Mouse (Mus musculus): Measurements from ENCODE around the gene Phf23.
"Not testable (repeated sequence)": the region's sequence is repeated elsewhere in the genome, so short reads cannot be mapped to it uniquely, and the experiment has no call there.

The Phf23 gene

GRCm38 (mm10) chr11:70000396-70000898, 4.9 kb downstream of the Phf23 start, which contains the start of gene Dvl2:
Gene Dvl2, plus strand, starts transcription at chr11:70000595.
- DNase-seq (ENCODE audit: low spot score) = peak; percentile 97

GRCm38 (mm10) chr11:70001159-70001558, 5.6 kb downstream of the Phf23 start:
- DNase-seq (ENCODE audit: low spot score) = no peak

GRCm38 (mm10) chr11:70001865-70002264, 6.3 kb downstream of the Phf23 start:
- peak; percentile 61 for DNase-seq (ENCODE audit: low spot score)

- no peak for DNase-seq (ENCODE audit: low spot score)
These were observed 6.9 kb downstream of the Phf23 start for GRCm38 (mm10) chr11:70002471-70002870.

GRCm38 (mm10) chr11:70005521-70005920, 9.9 kb downstream of the Phf23 start:
- DNase-seq (ENCODE audit: low spot score) = no peak

GRCm38 (mm10) chr11:70010033-70010432, 14.5 kb downstream of the Phf23 start:
- no peak for DNase-seq (ENCODE audit: low spot score)

- no peak for DNase-seq (ENCODE audit: low spot score)
These were observed 15.0 kb downstream of the Phf23 start for GRCm38 (mm10) chr11:70010548-70010947.

- DNase-seq (ENCODE audit: low spot score) = no peak
These were observed 15.4 kb downstream of the Phf23 start for GRCm38 (mm10) chr11:70010961-70011360.

- DNase-seq (ENCODE audit: low spot score) = no peak
These were observed 17.4 kb downstream of the Phf23 start for GRCm38 (mm10) chr11:70012931-70013330.

GRCm38 (mm10) chr11:70013408-70013807, 17.8 kb downstream of the Phf23 start:
- DNase-seq (ENCODE audit: low spot score) = no peak

GRCm38 (mm10) chr11:70014051-70014450, 18.5 kb downstream of the Phf23 start:
- no peak for DNase-seq (ENCODE audit: low spot score)

GRCm38 (mm10) chr11:70014880-70015558, 19.4 kb downstream of the Phf23 start, which contains the start of gene Acadvl:
Gene Acadvl, minus strand, starts transcription at chr11:70015411.
- peak; percentile 90 for DNase-seq (ENCODE audit: low spot score)

GRCm38 (mm10) chr11:70015677-70016076, 20.1 kb downstream of the Phf23 start:
- DNase-seq (ENCODE audit: low spot score) = no peak

- DNase-seq (ENCODE audit: low spot score) = not testable (repeated sequence)
These were observed 20.6 kb downstream of the Phf23 start for GRCm38 (mm10) chr11:70016177-70016576.

GRCm38 (mm10) chr11:70016669-70017068, 21.1 kb downstream of the Phf23 start, which contains the start of gene Dlg4:
Gene Dlg4, plus strand, starts transcription at chr11:70016942.
- no peak for DNase-seq (ENCODE audit: low spot score)

GRCm38 (mm10) chr11:70017199-70017767, 21.7 kb downstream of the Phf23 start:
- no peak for DNase-seq (ENCODE audit: low spot score)

GRCm38 (mm10) chr11:70018131-70018990, 22.8 kb downstream of the Phf23 start:
- peak; percentile 61 for DNase-seq (ENCODE audit: low spot score)

- no peak for DNase-seq (ENCODE audit: low spot score)
These were observed 24.0 kb downstream of the Phf23 start for GRCm38 (mm10) chr11:70019495-70020021.

- peak; percentile 59 for DNase-seq (ENCODE audit: low spot score)
These were observed 24.6 kb downstream of the Phf23 start for GRCm38 (mm10) chr11:70020022-70020631.

- peak; percentile 90 for DNase-seq (ENCODE audit: low spot score)
These were observed 25.2 kb downstream of the Phf23 start for GRCm38 (mm10) chr11:70020731-70021263.
